Mouse (Mus musculus): ENCODE results near the gene Cep95.

- no peak for TF ChIP-seq POLR2A (IDR thresholded peaks at IDR 0.05; ENCODE audit: borderline replicate concordance, low read depth, low read length)
- no peak for TF ChIP-seq CTCF (IDR thresholded peaks at IDR 0.05; ENCODE audit: low read depth, low read length)
Measured at GRCm38 (mm10) chr11:106753314-106753713, 35.7 kb upstream of the Cep95 start.

Measured in bone marrow macrophage, adult 2 months (primary cell).